Mouse (Mus musculus) CH12.LX (cell line): ENCODE measurements around the gene Rgs11.

Experiments used
- CTCF ChIP-seq, 2 experiments: IDR thresholded peaks in 1 of 2; conservative IDR thresholded peaks in 1 of 2; 2 replicates each; pipeline ENCODE4 v1.5.1; 2011 to 2012; ENCODE audit warnings: low read depth in 2 of 2, low read length in 2 of 2, improper control_type of control experiment in 1 of 2, inconsistent platforms in 1 of 2, mild to moderate bottlenecking in 1 of 2, moderate library complexity in 1 of 2
- POLR2A ChIP-seq: IDR thresholded peaks from 2 replicates; pipeline ENCODE4 v1.6.1; 2011; ENCODE audit warnings: low read depth, mild to moderate bottlenecking, improper control_type of control experiment, low read length
- ZKSCAN1 ChIP-seq: IDR thresholded peaks from 2 replicates; pipeline ENCODE4 v1.6.1; 2012; ENCODE audit warnings: low read depth, inconsistent platforms, low read length, improper control_type of control experiment, borderline replicate concordance

GRCm38 (mm10) chr17:26212681-26213080 is 9.9 kb downstream of the Rgs11 start:
- TF ChIP-seq POLR2A, result no peak
- TF ChIP-seq CTCF (conservative IDR thresholded peaks at IDR 0.05 in 1 of 2, IDR thresholded peaks at IDR 0.05 in 1 of 2; ENCODE audit: low read depth in 2 of 2, low read length in 2 of 2), result no peak
- no peak for TF ChIP-seq ZKSCAN1
